Mouse (Mus musculus) liver, postnatal 0 days (tissue): ENCODE measurements around the gene Olfr1124. TPM values are rescaled to one million over a fixed set of nuclear protein-coding genes. Genes with fewer than 3 reads are reported as not detected.

ENCODE experiments used
- ATAC-seq: fragments of 200-750 bp; cut with Nextera tagmentation; 2 replicates; pipeline ENCODE4 v1.8.0; 2017; ENCODE audit warnings: mild to moderate bottlenecking, moderate library complexity
- DNase-seq: peaks from one replicate; pipeline ENCODE4 v3.0.0-alpha.2; 2016
- H3K27ac ChIP-seq: fragments of 300-500 bp; sonication (generic); 2 replicates; pipeline ENCODE4 v1.5.1; 2014; ENCODE audit warnings: antibody characterized with exemption, moderate library complexity, mild to moderate bottlenecking, low read depth
- H3K27me3 ChIP-seq: fragments of 300-500 bp; sonication (generic); 2 replicates; pipeline ENCODE4 v1.6.1; 2014; ENCODE audit warnings: low read length, control low read depth, mixed read lengths; ENCODE audit not compliant: insufficient read depth
- H3K36me3 ChIP-seq: fragments of 300-500 bp; sonication (generic); replicated peaks from 2 replicates; pipeline ENCODE4 v1.6.1; 2014; ENCODE audit warnings: mild to moderate bottlenecking, control low read depth, low read length, moderate library complexity, mixed read lengths; ENCODE audit not compliant: insufficient read depth
- H3K4me1 ChIP-seq: fragments of 300-500 bp; sonication (generic); 2 replicates; pipeline ENCODE4 v1.6.1; 2014; ENCODE audit warnings: antibody characterized with exemption, mild to moderate bottlenecking, control low read depth; ENCODE audit not compliant: insufficient read depth
- H3K4me2 ChIP-seq: fragments of 300-500 bp; sonication (generic); 2 replicates; pipeline ENCODE4 v1.6.1; 2014; ENCODE audit warnings: low read depth, mild to moderate bottlenecking, low read length, moderate library complexity, mixed read lengths
- H3K4me3 ChIP-seq: fragments of 300-500 bp; sonication (generic); 2 replicates; pipeline ENCODE4 v1.5.1; 2014; ENCODE audit warnings: low read depth, low read length
- H3K9ac ChIP-seq: fragments of 300-500 bp; sonication (generic); replicated peaks from 2 replicates; pipeline ENCODE4 v1.6.1; 2014; ENCODE audit warnings: mild to moderate bottlenecking, moderate library complexity
- H3K9me3 ChIP-seq: fragments of 300-500 bp; sonication (generic); 2 replicates; pipeline ENCODE4 v1.6.1; 2016; ENCODE audit warnings: mild to moderate bottlenecking, control low read depth, low read length, mixed read lengths
- CTCF ChIP-seq: sonication (generic); IDR thresholded peaks from 2 replicates; pipeline ENCODE4 v1.5.1; 2016; ENCODE audit warnings: antibody characterized with exemption, low read depth
- EP300 ChIP-seq: IDR thresholded peaks from 2 replicates; pipeline ENCODE4 v1.6.1; 2016; ENCODE audit warnings: antibody characterized with exemption, low read depth, mild to moderate bottlenecking
- WGBS: fragments of 180-500 bp; shearing (Covaris S2); extraction: QIAGEN DNeasy Blood & Tissue Kit; methylation state at CpG from one replicate; pipeline ENCODE4 v1.1.7; 2014; ENCODE audit not compliant: insufficient replicate concordance; 5-methylcytosine and 5-hydroxymethylcytosine counted together
- polyA plus RNA-seq: library from polyadenylated mRNA; unstranded; fragments of >200 nt; fragmentation: Nextera tagmentation; extraction: Ambion mirVana; gene quantifications from 2 replicates; pipeline ENCODE4 v1.2.1, GENCODE M21; 2015

The Olfr1124 gene
- polyA plus RNA-seq, 1 experiment from 2014 or later: not detected

- no peaks in the 10 kb centered on the region for H3K4me1 ChIP-seq
- no peaks in the 10 kb centered on the region for H3K36me3 ChIP-seq
- H3K4me3 ChIP-seq: no peak within 1 kb of the TSS
- no peak within 1 kb of the TSS for H3K9ac ChIP-seq
- no peak within 1 kb of the TSS for H3K27ac ChIP-seq
- no peak within 1 kb of the TSS for H3K4me2 ChIP-seq
- DNase-seq: no peak
- H3K9me3 ChIP-seq: no peaks in the 10 kb centered on the region
- H3K27me3 ChIP-seq: no peaks in the 10 kb centered on the region
- TF ChIP-seq EP300: no peak
- TF ChIP-seq CTCF: no peak
- ATAC-seq: no peak
Observed at GRCm38 (mm10) chr2:87453662-87454061, 23.6 kb downstream of the Olfr1124 start, which contains the start of gene Olfr1126. Gene Olfr1126, plus strand, starts transcription at chr2:87453962.

GRCm38 (mm10) chr2:87461769-87462168 is 31.7 kb downstream of the Olfr1124 start:
- Histone ChIP-seq H3K27me3 (no peaks in the 10 kb centered on the region), H3K27ac (no peak overlapping the region), H3K4me1 (no peaks in the 10 kb centered on the region), H3K36me3 (no peaks in the 10 kb centered on the region), H3K9ac (no peak overlapping the region), H3K4me3 (no peak overlapping the region), H3K4me2 (no peak overlapping the region), H3K9me3 (no peaks in the 10 kb centered on the region)
- no peak for TF ChIP-seq EP300
- no peak for TF ChIP-seq CTCF
- no peak for DNase-seq
- no peak for ATAC-seq
- 79% methylated on average over 4 of the region's 4 CpGs for WGBS

- Histone ChIP-seq H3K27ac (no peak overlapping the region), H3K36me3 (no peaks in the 10 kb centered on the region), H3K9me3 (no peaks in the 10 kb centered on the region; the same call in 1 of the 2 replicates), H3K4me1 (no peaks in the 10 kb centered on the region), H3K4me3 (no peak overlapping the region), H3K27me3 (no peaks in the 10 kb centered on the region), H3K9ac (no peak overlapping the region), H3K4me2 (no peak overlapping the region)
- no peak for TF ChIP-seq CTCF
- no peak for TF ChIP-seq EP300
- ATAC-seq (no peak), DNase-seq (no peak)
Observed at GRCm38 (mm10) chr2:87480207-87480606, 50.1 kb downstream of the Olfr1124 start.

- no peaks in the 10 kb centered on the region; the same call in 1 of the 2 replicates for H3K9me3 ChIP-seq
- no peak overlapping the region for H3K4me2 ChIP-seq
- ATAC-seq (no peak), DNase-seq (no peak)
- 68% methylated on average over 4 of the region's 4 CpGs for WGBS
- no peaks in the 10 kb centered on the region for H3K27me3 ChIP-seq
- no peak overlapping the region for H3K4me3 ChIP-seq
- H3K36me3 ChIP-seq: no peaks in the 10 kb centered on the region
- H3K27ac ChIP-seq: no peak overlapping the region
- H3K9ac ChIP-seq: no peak overlapping the region
- H3K4me1 ChIP-seq: no peaks in the 10 kb centered on the region
- no peak for TF ChIP-seq EP300
- TF ChIP-seq CTCF: no peak
Observed at GRCm38 (mm10) chr2:87481158-87481557, 51.1 kb downstream of the Olfr1124 start.

DNA sequence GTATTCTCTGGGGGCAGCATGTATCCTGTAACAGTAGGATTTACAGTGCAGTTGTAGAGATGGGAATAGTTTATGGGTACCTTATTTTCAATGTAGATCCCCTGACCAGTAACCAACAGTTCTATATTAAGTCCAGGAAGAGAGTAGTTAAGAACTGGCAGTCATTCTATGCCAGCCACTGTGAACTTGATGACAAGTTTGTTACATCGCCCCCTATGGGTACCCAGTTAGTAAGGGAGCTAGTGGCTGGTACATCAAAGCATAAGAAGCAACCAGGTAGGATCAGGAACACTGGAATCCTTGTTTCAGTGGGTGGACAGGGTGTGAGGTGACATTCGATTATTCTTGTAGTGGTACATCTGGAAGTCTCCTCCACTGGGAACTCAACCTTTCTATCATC is 52.2 kb downstream of the Olfr1124 start:
- no peak overlapping the region for H3K4me2 ChIP-seq
- H3K4me1 ChIP-seq: no peaks in the 10 kb centered on the region
- H3K9me3 ChIP-seq: no peaks in the 10 kb centered on the region; the same call in 1 of the 2 replicates
- no peaks in the 10 kb centered on the region for H3K36me3 ChIP-seq
- TF ChIP-seq EP300 (no peak), CTCF (no peak)
- ATAC-seq (no peak), DNase-seq (no peak)
- H3K27me3 ChIP-seq: no peaks in the 10 kb centered on the region
- WGBS: 70% methylated on average over 2 of the region's 2 CpGs
- no peak overlapping the region for H3K27ac ChIP-seq
- H3K4me3 ChIP-seq: no peak overlapping the region
- no peak overlapping the region for H3K9ac ChIP-seq

Other genes with a start within 250 kb of the Olfr1124 start
- not detected in 2 replicates for gene Olfr1112, start 242.5 kb upstream of the Olfr1124 start, polyA plus RNA-seq
- not detected in 2 replicates for gene Olfr1113, start 221.3 kb upstream of the Olfr1124 start, polyA plus RNA-seq
- gene Olfr1115, start 182.3 kb upstream of the Olfr1124 start, polyA plus RNA-seq: not detected in 2 replicates
- not detected in 2 replicates for gene Olfr1116, start 162.7 kb upstream of the Olfr1124 start, polyA plus RNA-seq
- not detected in 2 replicates for gene Olfr1118, start 122.7 kb upstream of the Olfr1124 start, polyA plus RNA-seq
- gene Olfr1120, start 75.5 kb upstream of the Olfr1124 start, polyA plus RNA-seq: not detected in 2 replicates
- not detected in 2 replicates for gene Olfr1121, start 60.4 kb upstream of the Olfr1124 start, polyA plus RNA-seq
- not detected in 2 replicates for gene Olfr1122, start 44.4 kb upstream of the Olfr1124 start, polyA plus RNA-seq
- gene Olfr1123, start 13.6 kb upstream of the Olfr1124 start, polyA plus RNA-seq: not detected in 2 replicates
- not detected in 2 replicates for gene Olfr1126, start 23.7 kb downstream of the Olfr1124 start, polyA plus RNA-seq
- not detected in 2 replicates for gene Pramel7, start 66.8 kb downstream of the Olfr1124 start, polyA plus RNA-seq
- gene Pramel6, start 76.3 kb downstream of the Olfr1124 start, polyA plus RNA-seq: not detected in 2 replicates
- gene Olfr153, start 101.5 kb downstream of the Olfr1124 start, polyA plus RNA-seq: not detected in 2 replicates
- gene Olfr1128, start 115.3 kb downstream of the Olfr1124 start, polyA plus RNA-seq: not detected in 2 replicates
- gene Olfr1129, start 143.6 kb downstream of the Olfr1124 start, polyA plus RNA-seq: not detected in 2 replicates
- not detected in 2 replicates for gene Olfr1130, start 175.9 kb downstream of the Olfr1124 start, polyA plus RNA-seq
- not detected in 2 replicates for gene Olfr1131, start 196.8 kb downstream of the Olfr1124 start, polyA plus RNA-seq
- not detected in 2 replicates for gene Olfr1132, start 207.3 kb downstream of the Olfr1124 start, polyA plus RNA-seq
- not detected in 2 replicates for gene Olfr1133, start 217.1 kb downstream of the Olfr1124 start, polyA plus RNA-seq
- not detected in 2 replicates for gene Olfr1134, start 228.2 kb downstream of the Olfr1124 start, polyA plus RNA-seq
- gene Olfr1135, start 243.4 kb downstream of the Olfr1124 start, polyA plus RNA-seq: not detected in 2 replicates